Mouse (Mus musculus): ENCODE data around the gene Tmem215.

DNA sequence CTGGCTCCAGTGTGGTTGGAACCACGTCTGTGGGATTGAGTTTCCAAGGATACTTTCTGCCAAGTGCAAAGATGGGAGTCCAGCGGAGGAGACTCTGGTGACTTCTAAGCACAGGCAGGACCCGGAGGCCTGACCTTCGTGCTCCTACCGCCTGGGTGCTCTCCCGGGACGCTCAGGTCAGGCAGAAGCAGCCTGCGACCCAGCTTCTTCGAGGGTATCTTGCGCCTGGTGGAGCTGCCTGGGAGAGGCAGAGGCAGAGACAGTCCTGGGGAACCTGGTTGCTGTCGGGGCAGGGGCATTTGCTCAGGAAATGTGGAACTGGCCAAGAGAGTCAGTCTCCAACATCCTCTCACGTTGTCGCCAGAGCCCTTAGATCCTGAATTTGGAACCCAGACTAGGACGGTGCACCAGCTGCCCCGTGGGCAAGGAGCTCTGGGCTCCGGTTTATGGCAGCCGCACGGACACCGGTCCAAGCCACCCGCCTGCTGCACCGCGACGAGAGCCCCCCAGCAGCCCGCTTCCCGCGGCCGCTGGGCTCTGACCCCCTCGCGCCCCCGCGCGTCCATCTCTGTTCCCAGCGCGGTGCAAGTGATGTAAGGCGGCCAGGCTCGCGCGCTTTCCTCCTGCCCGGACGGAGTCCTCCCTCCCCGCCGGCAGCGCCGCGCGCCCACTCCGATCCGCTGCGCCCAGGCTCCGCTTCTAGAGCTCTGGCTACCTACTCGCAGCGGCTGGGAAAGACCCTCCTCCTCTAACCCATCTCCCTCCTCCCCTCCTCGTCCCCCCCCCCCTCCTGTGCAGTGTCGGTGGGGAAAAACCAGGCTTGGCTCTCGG, 935 bp downstream of the Tmem215 start:
- TF ChIP-seq POLR2A (IDR thresholded peaks at IDR 0.05; ENCODE audit: borderline replicate concordance, extremely low read depth, insufficient read depth, insufficient read length, poor library complexity, severe bottlenecking): no peak
- TF ChIP-seq CTCF (IDR thresholded peaks at IDR 0.05; ENCODE audit: borderline replicate concordance, extremely low read depth, insufficient read depth, insufficient read length): no peak
